Mouse (Mus musculus) gastrocnemius, adult 2 months (tissue): ENCODE results near the gene Scrn3. TPM values are rescaled to one million over a fixed set of nuclear protein-coding genes. Genes with fewer than 3 reads are reported as not detected.

ENCODE experiments used
- DNase-seq: peaks from one replicate; pipeline ENCODE4 v3.0.0; 2022
- H3K27ac ChIP-seq: fragments of 200-600 bp; 2 replicates; pipeline ENCODE4 v1.8.1; 2022; ENCODE audit warnings: mild to moderate bottlenecking
- H3K4me3 ChIP-seq: fragments of 200-600 bp; 2 replicates; pipeline ENCODE4 v1.8.1; 2022; ENCODE audit warnings: mild to moderate bottlenecking, moderate library complexity
- CTCF ChIP-seq: fragments of 200-600 bp; IDR thresholded peaks from 2 replicates; pipeline ENCODE4 v1.8.1; 2022; ENCODE audit warnings: antibody characterized with exemption, mild to moderate bottlenecking, moderate library complexity
- intact Hi-C: fragments of 180-260 bp; cut with DNase I; formaldehyde crosslinking; loops from one replicate; pipeline ENCODE4 v1.15.1; 2025
- total RNA-seq, 2 experiments: library from RNA; stranded (reverse); gene quantifications; 2 replicates each; pipeline ENCODE4 v1.2.3; 2021

The Scrn3 gene
- total RNA-seq, 2 experiments from 2014 or later, result 50.4 to 51.0 TPM

- Histone ChIP-seq H3K4me3 (no peak overlapping the region), H3K27ac (no peak overlapping the region)
- intact Hi-C loops, result no loop called here
- no peak for DNase-seq
- TF ChIP-seq CTCF, result no peak
These were observed 10.4 kb upstream of the Scrn3 start for GRCm38 (mm10) chr2:73301979-73302378.

- Histone ChIP-seq H3K4me3 (no peak overlapping the region), H3K27ac (no peak overlapping the region)
- no peak for TF ChIP-seq CTCF
- intact Hi-C loops, result no loop called here
- DNase-seq, result no peak
These were observed 9.7 kb upstream of the Scrn3 start for GRCm38 (mm10) chr2:73302722-73303121.

DNA sequence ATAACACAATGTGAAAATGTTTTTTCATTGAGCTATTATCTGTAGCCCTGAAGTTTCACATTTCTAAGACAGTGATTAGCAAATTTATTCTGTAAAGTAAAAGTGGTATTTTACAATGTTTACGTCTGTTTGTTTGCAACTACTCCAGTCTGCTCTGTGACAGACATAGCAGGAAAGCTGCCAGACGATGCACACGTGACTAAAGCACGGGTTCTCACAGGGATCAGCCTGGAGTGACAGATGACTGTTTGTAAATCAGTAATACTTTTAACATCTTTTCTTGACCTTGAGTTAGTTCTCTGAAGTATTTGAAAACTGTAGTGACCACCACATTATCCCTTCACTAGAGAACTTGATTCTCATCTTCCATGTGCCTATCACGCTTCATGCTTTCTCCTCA lies 7.9 kb upstream of the Scrn3 start:
- Histone ChIP-seq H3K4me3 (no peak overlapping the region), H3K27ac (no peak overlapping the region)
- no peak for TF ChIP-seq CTCF
- intact Hi-C loops, result no loop called here
- no peak for DNase-seq

DNA sequence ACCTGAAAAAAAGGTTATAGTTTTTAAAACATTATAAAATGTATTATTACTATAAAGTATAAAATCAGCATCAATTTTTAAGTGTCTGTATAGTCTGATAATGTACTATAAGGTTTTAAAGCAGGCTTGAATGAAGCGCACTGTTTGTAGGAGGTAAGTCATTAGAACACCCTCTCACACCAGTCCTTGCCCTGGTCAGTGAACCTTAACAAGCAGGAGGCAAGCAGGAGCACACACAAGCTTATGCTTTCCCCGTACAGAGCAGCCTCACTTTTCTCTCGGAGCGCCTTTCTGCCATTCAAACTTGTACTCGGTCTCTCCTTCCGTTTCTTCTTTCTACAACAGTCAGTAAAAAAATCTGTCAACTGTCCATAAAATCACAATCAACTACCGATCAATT lies 6.4 kb upstream of the Scrn3 start:
- no peak overlapping the region for H3K27ac ChIP-seq
- no peak for TF ChIP-seq CTCF
- intact Hi-C loops, result no loop called here
- no peak overlapping the region for H3K4me3 ChIP-seq
- no peak for DNase-seq

- intact Hi-C loops, result loop anchor here (2.0 kb wide), 1 partner anchor 74 kb away; the partner anchor contains the start of gene Gpr155
- no peak for TF ChIP-seq CTCF
- peak; percentile 50 for DNase-seq
These were observed 708 bp downstream of the Scrn3 start for GRCm38 (mm10) chr2:73313117-73313501.

DNA sequence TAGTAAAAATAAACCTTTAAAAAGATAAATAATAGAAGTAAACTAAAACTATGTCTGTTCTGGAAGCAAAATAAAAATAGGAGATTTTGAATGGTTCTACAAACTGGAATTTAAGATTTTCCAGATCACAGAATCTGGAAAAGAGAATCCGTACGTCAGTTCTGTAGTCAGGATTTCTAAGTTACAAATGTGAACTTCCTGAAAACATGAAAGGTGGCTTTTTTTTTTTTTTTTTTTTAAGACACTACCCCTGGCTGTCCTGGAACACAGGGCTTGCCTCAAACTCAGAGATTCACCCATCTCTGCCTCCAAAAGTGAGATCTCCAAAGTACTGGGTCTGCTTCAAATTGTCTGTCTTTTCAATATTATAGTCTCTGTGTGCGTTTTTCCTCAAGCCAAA lies 1.9 kb downstream of the Scrn3 start:
- Histone ChIP-seq H3K4me3 (no peak overlapping the region), H3K27ac (no peak overlapping the region; the same call in 1 of the 2 replicates)
- intact Hi-C loops, result no loop called here
- no peak for TF ChIP-seq CTCF
- DNase-seq, result no peak

More at GRCm38 (mm10) chr2:73313117-73313501, 708 bp downstream of the Scrn3 start:
- H3K4me3 ChIP-seq, result peak overlapping the region; percentile 79
- peak overlapping the region; percentile 95 for H3K27ac ChIP-seq

GRCm38 (mm10) chr2:73317426-73317825 lies 5.0 kb downstream of the Scrn3 start:
- no peak for DNase-seq
- Histone ChIP-seq H3K27ac (no peak overlapping the region), H3K4me3 (no peak overlapping the region)
- no peak for TF ChIP-seq CTCF
- intact Hi-C loops, result no loop called here

DNA sequence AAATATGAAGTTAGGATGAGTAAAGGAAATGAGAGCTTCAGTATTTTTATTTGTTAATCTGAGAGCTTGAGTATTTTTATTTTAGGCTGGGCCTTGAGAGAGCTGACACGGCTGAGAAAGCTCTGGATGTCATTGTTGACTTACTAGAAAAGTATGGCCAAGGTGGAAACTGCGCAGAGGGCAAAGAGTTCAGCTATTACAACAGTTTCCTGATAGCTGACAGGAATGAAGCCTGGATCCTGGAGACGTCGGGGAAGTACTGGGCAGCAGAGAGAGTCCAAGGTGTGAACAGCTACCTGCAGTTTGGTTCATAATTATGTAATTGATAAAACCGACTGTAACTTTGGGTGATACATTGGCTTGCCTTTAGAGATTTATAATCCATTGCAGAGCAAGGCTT lies 6.8 kb downstream of the Scrn3 start:
- no peak for DNase-seq
- TF ChIP-seq CTCF, result no peak
- intact Hi-C loops, result no loop called here
- Histone ChIP-seq H3K27ac (no peak overlapping the region), H3K4me3 (no peak overlapping the region)

- Histone ChIP-seq H3K4me3 (no peak overlapping the region), H3K27ac (no peak overlapping the region)
- no peak for DNase-seq
- intact Hi-C loops, result no loop called here
- TF ChIP-seq CTCF, result no peak
These were observed 10.6 kb downstream of the Scrn3 start for GRCm38 (mm10) chr2:73322991-73323390.

- Histone ChIP-seq H3K4me3 (no peak overlapping the region), H3K27ac (0 out of 2 replicates have a peak overlapping the region, but pooled peaks have one; percentile 32)
- intact Hi-C loops, result no loop called here
- DNase-seq, result no peak
- TF ChIP-seq CTCF, result no peak
These were observed 13.5 kb downstream of the Scrn3 start for GRCm38 (mm10) chr2:73325871-73326270.

- no peak overlapping the region for H3K4me3 ChIP-seq
- H3K27ac ChIP-seq, result no peak overlapping the region
- intact Hi-C loops, result no loop called here
- DNase-seq, result no peak
- TF ChIP-seq CTCF, result no peak
These were observed 23.5 kb downstream of the Scrn3 start for GRCm38 (mm10) chr2:73335949-73336348.

- H3K4me3 ChIP-seq, result no peak overlapping the region
- DNase-seq, result no peak
- H3K27ac ChIP-seq, result no peak overlapping the region
- TF ChIP-seq CTCF, result no peak
- intact Hi-C loops, result no loop called here
These were observed 26.0 kb downstream of the Scrn3 start for GRCm38 (mm10) chr2:73338415-73338814.

GRCm38 (mm10) chr2:73343701-73344100 lies 31.3 kb downstream of the Scrn3 start:
- H3K27ac ChIP-seq, result no peak overlapping the region
- intact Hi-C loops, result no loop called here

GRCm38 (mm10) chr2:73345204-73345603 lies 32.8 kb downstream of the Scrn3 start:
- no peak for DNase-seq
- intact Hi-C loops, result no loop called here
- no peak for TF ChIP-seq CTCF
- H3K27ac ChIP-seq, result no peak overlapping the region
- no peak overlapping the region for H3K4me3 ChIP-seq

More at GRCm38 (mm10) chr2:73343701-73344100, 31.3 kb downstream of the Scrn3 start:
- no peak for TF ChIP-seq CTCF
- no peak for DNase-seq
- no peak overlapping the region for H3K4me3 ChIP-seq
